Mouse (Mus musculus) neural tube, embryonic 13.5 days (tissue): ENCODE data around the gene 4930562C15Rik. TPM values are rescaled to one million over a fixed set of nuclear protein-coding genes. Genes with fewer than 3 reads are reported as not detected.

Source experiments
- ATAC-seq: fragments of 200-750 bp; cut with Nextera tagmentation; 2 replicates; pipeline ENCODE4 v1.8.0; 2017; ENCODE audit warnings: low read depth, mild to moderate bottlenecking, moderate TSS enrichment, moderate library complexity
- H3K27ac ChIP-seq: fragments of 300-500 bp; sonication (generic); replicated peaks from 2 replicates; pipeline ENCODE4 v1.5.1; 2015; ENCODE audit warnings: moderate library complexity, mild to moderate bottlenecking, inconsistent platforms
- H3K27me3 ChIP-seq: fragments of 300-500 bp; sonication (generic); 2 replicates; pipeline ENCODE4 v1.6.1; 2015; ENCODE audit warnings: mild to moderate bottlenecking, inconsistent platforms
- H3K36me3 ChIP-seq: fragments of 300-500 bp; sonication (generic); 2 replicates; pipeline ENCODE4 v1.6.1; 2015; ENCODE audit warnings: mild to moderate bottlenecking, inconsistent platforms
- H3K4me1 ChIP-seq: fragments of 300-500 bp; sonication (generic); replicated peaks from 2 replicates; pipeline ENCODE4 v1.6.1; 2015; ENCODE audit warnings: inconsistent platforms
- H3K4me2 ChIP-seq: fragments of 300-500 bp; sonication (generic); 2 replicates; pipeline ENCODE4 v1.6.1; 2015; ENCODE audit warnings: inconsistent platforms, mild to moderate bottlenecking, moderate library complexity
- H3K4me3 ChIP-seq: fragments of 300-500 bp; sonication (generic); 2 replicates; pipeline ENCODE4 v1.5.1; 2015; ENCODE audit warnings: mild to moderate bottlenecking, inconsistent platforms
- H3K9ac ChIP-seq: fragments of 300-500 bp; sonication (generic); 2 replicates; pipeline ENCODE4 v1.6.1; 2015; ENCODE audit warnings: moderate library complexity, mild to moderate bottlenecking, inconsistent platforms
- H3K9me3 ChIP-seq: fragments of 300-500 bp; sonication (generic); 2 replicates; pipeline ENCODE4 v1.6.1; 2016; ENCODE audit warnings: inconsistent platforms
- WGBS: fragments of 180-500 bp; shearing (Covaris S2); methylation state at CpG from one replicate; pipeline ENCODE4 v1.1.7; 2015; 5-methylcytosine and 5-hydroxymethylcytosine counted together
- polyA plus RNA-seq: library from polyadenylated mRNA; unstranded; fragments of >200 nt; fragmentation: Nextera tagmentation; extraction: Ambion mirVana; gene quantifications from 2 replicates; pipeline ENCODE4 v1.2.1, GENCODE M21; 2015

4930562C15Rik gene
- polyA plus RNA-seq, 1 experiment from 2014 or later, result 0.42 TPM

GRCm38 (mm10) chr16:4912907-4913782, 77.9 kb downstream of the 4930562C15Rik start:
- H3K27me3 ChIP-seq, result no peaks in the 10 kb centered on the region
- H3K4me1 ChIP-seq, result peaks cover 5% of the 10 kb centered on the region
- 73% methylated on average over 11 of the region's 11 CpGs for WGBS
- H3K27ac ChIP-seq, result peak overlapping the region; percentile 55
- no peak overlapping the region for H3K9ac ChIP-seq
- H3K36me3 ChIP-seq, result peaks cover 92% of the 10 kb centered on the region
- H3K4me3 ChIP-seq, result no peak overlapping the region
- no peak overlapping the region for H3K4me2 ChIP-seq
- ATAC-seq, result peak; percentile 28; the same call in 1 of the 2 replicates
- H3K9me3 ChIP-seq, result no peaks in the 10 kb centered on the region

DNA sequence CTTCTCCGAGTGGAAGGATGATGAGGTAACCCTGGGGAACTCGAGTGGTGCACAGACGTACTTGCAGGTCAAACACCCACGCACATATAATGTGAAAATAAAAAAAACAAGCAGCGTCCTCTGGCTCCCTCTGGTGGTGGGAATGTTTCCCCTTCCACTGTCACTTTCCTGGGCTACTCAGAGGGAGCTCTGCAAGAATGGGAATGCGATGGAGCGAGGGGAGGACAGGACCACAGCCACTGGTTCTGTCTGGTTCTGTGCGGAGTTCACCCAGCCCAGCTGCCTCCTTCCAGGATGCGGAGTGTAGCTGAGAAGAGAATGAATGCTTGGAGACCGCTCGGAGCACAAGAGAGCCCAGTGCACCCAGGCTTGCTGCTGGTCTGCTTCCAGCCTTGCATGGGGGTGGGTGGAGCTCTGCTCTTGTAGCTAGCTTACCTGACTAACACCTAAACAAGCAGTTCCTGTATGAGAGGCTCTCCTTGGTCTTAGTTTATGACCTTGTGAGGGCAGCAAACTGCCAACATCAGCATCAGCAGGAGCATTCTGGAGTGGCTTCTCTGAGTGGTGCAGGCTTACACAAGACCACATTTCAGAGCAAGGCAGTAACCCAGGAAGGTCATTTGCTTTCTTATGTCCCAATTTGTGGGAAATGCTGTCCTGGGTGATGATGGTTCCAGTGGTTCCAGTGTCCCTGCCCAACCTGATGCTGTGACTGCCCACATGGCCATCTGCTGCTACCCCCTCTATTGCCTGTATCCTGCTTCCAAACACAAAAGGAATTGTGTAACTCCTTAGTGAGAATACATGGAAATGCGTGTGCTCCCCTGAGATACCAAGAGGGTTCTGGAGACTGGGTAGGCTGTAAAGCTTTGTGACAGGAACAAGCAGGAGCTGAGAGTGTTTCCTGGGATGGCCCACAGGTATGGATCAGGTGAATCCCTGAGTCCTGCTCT, 78.8 kb downstream of the 4930562C15Rik start:
- H3K9ac ChIP-seq, result no peak overlapping the region
- peaks cover 5% of the 10 kb centered on the region for H3K4me1 ChIP-seq
- peak; percentile 54; the same call in 1 of the 2 replicates for ATAC-seq
- H3K4me3 ChIP-seq, result no peak overlapping the region
- peaks cover 92% of the 10 kb centered on the region for H3K36me3 ChIP-seq
- H3K9me3 ChIP-seq, result no peaks in the 10 kb centered on the region
- H3K4me2 ChIP-seq, result no peak overlapping the region
- WGBS, result 39% methylated on average over 12 of the region's 12 CpGs
- H3K27ac ChIP-seq, result peak overlapping the region; percentile 55
- no peaks in the 10 kb centered on the region for H3K27me3 ChIP-seq

DNA sequence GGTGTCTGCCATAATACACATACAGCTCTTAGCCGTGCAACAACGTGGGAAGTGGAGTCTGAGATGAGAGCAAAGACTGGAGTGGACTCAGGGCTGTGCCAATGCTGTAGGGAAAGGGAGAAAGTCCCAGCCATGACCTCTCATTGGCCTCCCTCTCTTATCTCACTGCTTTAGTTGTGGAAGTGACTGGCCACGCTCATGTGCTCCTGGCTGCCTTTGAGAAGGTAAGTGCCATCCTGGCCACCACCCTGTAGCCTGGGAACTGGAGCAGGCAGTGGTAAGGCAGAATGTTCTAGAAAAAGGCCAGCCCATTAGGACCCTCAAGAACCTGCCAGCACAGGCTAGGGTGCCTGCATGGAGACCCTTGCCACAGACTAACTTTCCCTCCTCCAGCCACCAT, 80.7 kb downstream of the 4930562C15Rik start:
- Histone ChIP-seq H3K9ac (no peak overlapping the region), H3K4me1 (peaks cover 5% of the 10 kb centered on the region), H3K27ac (no peak overlapping the region), H3K36me3 (peaks cover 92% of the 10 kb centered on the region), H3K27me3 (no peaks in the 10 kb centered on the region), H3K4me3 (no peak overlapping the region), H3K4me2 (no peak overlapping the region), H3K9me3 (no peaks in the 10 kb centered on the region)
- ATAC-seq, result no peak
- 94% methylated on average over 3 of the region's 3 CpGs for WGBS

DNA sequence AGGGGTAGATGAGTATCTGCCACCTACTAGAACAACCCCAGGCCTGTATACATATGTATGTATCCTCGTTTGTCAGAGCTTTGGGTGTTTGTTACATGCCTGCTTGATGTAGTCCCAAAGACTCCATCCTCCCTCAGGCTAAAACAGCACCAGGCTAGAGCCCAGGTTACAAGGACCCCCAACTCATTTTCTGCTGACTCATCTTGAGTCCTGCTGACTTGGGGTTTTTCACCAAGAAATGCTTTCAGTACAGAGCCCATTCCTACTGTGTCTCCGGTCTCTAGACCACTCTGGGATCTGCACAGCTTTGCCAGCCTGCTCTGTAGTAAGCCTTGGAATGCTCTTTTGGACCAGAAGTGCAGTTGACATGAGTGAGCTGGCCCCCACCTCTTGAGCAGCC, 81.4 kb downstream of the 4930562C15Rik start:
- ATAC-seq, result no peak
- Histone ChIP-seq H3K4me3 (no peak overlapping the region), H3K4me2 (no peak overlapping the region), H3K4me1 (peaks cover 5% of the 10 kb centered on the region), H3K27me3 (no peaks in the 10 kb centered on the region), H3K27ac (no peak overlapping the region), H3K36me3 (peaks cover 86% of the 10 kb centered on the region), H3K9me3 (no peaks in the 10 kb centered on the region), H3K9ac (no peak overlapping the region)
- 81% methylated on average over 2 of the region's 2 CpGs for WGBS

Other genes with a start within 250 kb of the 4930562C15Rik start
- 22.2 and 28.8 TPM in 2 replicates for gene Glis2, start 240.7 kb upstream of the 4930562C15Rik start, polyA plus RNA-seq
- 152 and 169 TPM in 2 replicates for gene Pam16, start 210.4 kb upstream of the 4930562C15Rik start, polyA plus RNA-seq
- gene Vasn, start 195.5 kb upstream of the 4930562C15Rik start, polyA plus RNA-seq, result 6.7 TPM in 2 replicates
- gene Dnaja3, start 195.4 kb upstream of the 4930562C15Rik start, polyA plus RNA-seq, result 55.7 and 59.2 TPM in 2 replicates
- gene Coro7, start 155.6 kb upstream of the 4930562C15Rik start, polyA plus RNA-seq, result 27.9 and 33.5 TPM in 2 replicates
- 55.5 and 57.2 TPM in 2 replicates for gene Nmral1, start 116.1 kb upstream of the 4930562C15Rik start, polyA plus RNA-seq
- 102 and 108 TPM in 2 replicates for gene Hmox2, start 109.1 kb upstream of the 4930562C15Rik start, polyA plus RNA-seq
- 100 and 109 TPM in 2 replicates for gene Cdip1, start 45.1 kb upstream of the 4930562C15Rik start, polyA plus RNA-seq
- 54.4 and 66.3 TPM in 2 replicates for gene Ubald1, start 44.9 kb downstream of the 4930562C15Rik start, polyA plus RNA-seq
- 105 and 110 TPM in 2 replicates for gene Mgrn1, start 50.8 kb downstream of the 4930562C15Rik start, polyA plus RNA-seq
- 134 and 143 TPM in 2 replicates for gene Nudt16l1, start 103.3 kb downstream of the 4930562C15Rik start, polyA plus RNA-seq
- gene Anks3, start 128.8 kb downstream of the 4930562C15Rik start, polyA plus RNA-seq, result 64.0 and 67.0 TPM in 2 replicates
- not detected in 2 replicates for gene Sept12, start 162.4 kb downstream of the 4930562C15Rik start, polyA plus RNA-seq
- 2.5 TPM in 1 of 2 replicates, not detected in the other for gene Smim22, start 171.9 kb downstream of the 4930562C15Rik start, polyA plus RNA-seq
- 157 and 171 TPM in 2 replicates for gene Rogdi, start 178.1 kb downstream of the 4930562C15Rik start, polyA plus RNA-seq
- gene Glyr1, start 214.4 kb downstream of the 4930562C15Rik start, polyA plus RNA-seq, result 193 and 194 TPM in 2 replicates
- gene Ubn1, start 214.6 kb downstream of the 4930562C15Rik start, polyA plus RNA-seq, result 16.0 and 16.6 TPM in 2 replicates